Mouse (Mus musculus): ENCODE results near the gene Etnk1. TPM values are rescaled to one million over a fixed set of nuclear protein-coding genes. Genes with fewer than 3 reads are reported as not detected.

Gene Etnk1
- polyA plus RNA-seq, 1 experiment from 2014 or later = 20.0 TPM

DNA sequence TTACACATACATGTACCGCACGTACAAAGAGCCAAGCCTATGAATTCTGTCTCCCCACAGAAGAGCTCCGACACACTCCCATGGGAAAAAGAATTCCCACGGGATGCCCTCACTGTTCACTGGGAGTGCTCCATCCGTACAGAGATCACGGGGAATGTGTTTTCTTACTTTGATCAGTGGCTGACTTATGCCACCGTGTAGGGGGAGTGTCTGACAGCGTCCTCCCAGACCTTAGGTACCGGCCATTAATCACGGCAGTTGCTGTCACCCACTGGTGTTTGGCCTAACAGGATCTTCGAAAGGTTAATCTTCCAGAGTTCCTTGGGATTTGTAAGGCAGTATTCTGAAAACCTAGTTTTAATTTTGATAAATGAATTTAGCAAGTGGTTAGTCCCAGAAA lies 57.0 kb downstream of the Etnk1 start:
- 69% methylated on average over 11 of the region's 11 CpGs for WGBS
- H3K4me3 ChIP-seq (ENCODE audit: low read depth, low read length) = no peak overlapping the region
- H3K9me3 ChIP-seq (ENCODE audit: control insufficient read depth, low read length) = no peaks in the 10 kb centered on the region
- H3K4me1 ChIP-seq (replicated peaks; ENCODE audit: control insufficient read depth, insufficient read depth, low read length) = no peaks in the 10 kb centered on the region
- ATAC-seq (replicated peaks; ENCODE audit: low FRiP score) (no peak), DNase-seq (ENCODE audit: low spot score) (no peak)
- H3K9ac ChIP-seq (ENCODE audit: low read depth, low read length) = no peak overlapping the region
- no peaks in the 10 kb centered on the region for H3K27me3 ChIP-seq (replicated peaks; ENCODE audit: control insufficient read depth, insufficient read depth, low read length)
- no peak overlapping the region for H3K27ac ChIP-seq (ENCODE audit: low read depth, low read length)
- H3K36me3 ChIP-seq (ENCODE audit: control insufficient read depth, insufficient read depth, low read length) = no peaks in the 10 kb centered on the region
- H3K4me2 ChIP-seq = no peak overlapping the region

DNA sequence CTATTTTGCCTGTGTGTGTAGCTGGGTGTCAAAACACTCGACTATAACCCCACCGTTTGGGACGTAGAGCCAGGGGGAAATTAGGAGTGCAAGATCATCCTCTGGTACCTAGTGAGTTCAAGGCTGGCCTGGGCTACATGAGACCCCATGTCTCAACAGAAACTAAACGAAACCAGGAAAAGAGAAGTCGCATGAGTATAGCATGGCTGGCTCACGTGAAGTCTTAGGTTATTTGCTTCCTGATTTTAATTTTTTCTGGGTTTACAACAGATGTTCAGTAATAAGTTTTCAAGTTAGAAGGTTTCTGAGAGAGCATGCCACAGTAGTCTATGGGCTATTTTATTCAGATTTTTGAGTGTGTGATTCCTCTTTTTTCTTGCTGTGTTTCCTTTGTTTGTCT lies 57.9 kb downstream of the Etnk1 start:
- 77% methylated on average over 6 of the region's 6 CpGs for WGBS
- no peak for ATAC-seq (replicated peaks; ENCODE audit: low FRiP score)
- Histone ChIP-seq H3K9ac (ENCODE audit: low read depth, low read length) (no peak overlapping the region), H3K9me3 (ENCODE audit: control insufficient read depth, low read length) (no peaks in the 10 kb centered on the region), H3K4me1 (replicated peaks; ENCODE audit: control insufficient read depth, insufficient read depth, low read length) (no peaks in the 10 kb centered on the region), H3K4me2 (no peak overlapping the region), H3K27me3 (replicated peaks; ENCODE audit: control insufficient read depth, insufficient read depth, low read length) (no peaks in the 10 kb centered on the region), H3K4me3 (ENCODE audit: low read depth, low read length) (no peak overlapping the region), H3K36me3 (ENCODE audit: control insufficient read depth, insufficient read depth, low read length) (no peaks in the 10 kb centered on the region), H3K27ac (ENCODE audit: low read depth, low read length) (no peak overlapping the region)
- no peak for DNase-seq (ENCODE audit: low spot score)

- DNase-seq (ENCODE audit: low spot score) = no peak
Observed at GRCm38 (mm10) chr6:143228696-143229095, 61.7 kb downstream of the Etnk1 start.

GRCm38 (mm10) chr6:143229906-143230305 lies 62.9 kb downstream of the Etnk1 start:
- H3K36me3 ChIP-seq (ENCODE audit: control insufficient read depth, insufficient read depth, low read length) = no peaks in the 10 kb centered on the region
- no peaks in the 10 kb centered on the region for H3K27me3 ChIP-seq (replicated peaks; ENCODE audit: control insufficient read depth, insufficient read depth, low read length)
- no peak overlapping the region for H3K4me3 ChIP-seq (ENCODE audit: low read depth, low read length)
- H3K9me3 ChIP-seq (ENCODE audit: control insufficient read depth, low read length) = no peaks in the 10 kb centered on the region
- no peak overlapping the region for H3K27ac ChIP-seq (ENCODE audit: low read depth, low read length)
- H3K4me2 ChIP-seq = no peak overlapping the region
- H3K9ac ChIP-seq (ENCODE audit: low read depth, low read length) = no peak overlapping the region
- ATAC-seq (replicated peaks; ENCODE audit: low FRiP score) = no peak
- no peak for DNase-seq (ENCODE audit: low spot score)
- no peaks in the 10 kb centered on the region for H3K4me1 ChIP-seq (replicated peaks; ENCODE audit: control insufficient read depth, insufficient read depth, low read length)
- 65% methylated on average over 8 of the region's 8 CpGs for WGBS

More at GRCm38 (mm10) chr6:143228696-143229095, 61.7 kb downstream of the Etnk1 start:
- H3K9me3 ChIP-seq (ENCODE audit: control insufficient read depth, low read length) = no peaks in the 10 kb centered on the region
- H3K27ac ChIP-seq (ENCODE audit: low read depth, low read length) = no peak overlapping the region
- 71% methylated on average over 5 of the region's 5 CpGs for WGBS
- H3K27me3 ChIP-seq (replicated peaks; ENCODE audit: control insufficient read depth, insufficient read depth, low read length) = no peaks in the 10 kb centered on the region
- no peak overlapping the region for H3K4me2 ChIP-seq
- no peaks in the 10 kb centered on the region for H3K4me1 ChIP-seq (replicated peaks; ENCODE audit: control insufficient read depth, insufficient read depth, low read length)
- ATAC-seq (replicated peaks; ENCODE audit: low FRiP score) = no peak
- H3K9ac ChIP-seq (ENCODE audit: low read depth, low read length) = no peak overlapping the region
- no peak overlapping the region for H3K4me3 ChIP-seq (ENCODE audit: low read depth, low read length)
- no peaks in the 10 kb centered on the region for H3K36me3 ChIP-seq (ENCODE audit: control insufficient read depth, insufficient read depth, low read length)

GRCm38 (mm10) chr6:143230888-143231287 lies 63.9 kb downstream of the Etnk1 start:
- Histone ChIP-seq H3K27me3 (replicated peaks; ENCODE audit: control insufficient read depth, insufficient read depth, low read length) (no peaks in the 10 kb centered on the region), H3K4me1 (replicated peaks; ENCODE audit: control insufficient read depth, insufficient read depth, low read length) (no peaks in the 10 kb centered on the region), H3K4me2 (no peak overlapping the region), H3K4me3 (ENCODE audit: low read depth, low read length) (no peak overlapping the region), H3K9me3 (ENCODE audit: control insufficient read depth, low read length) (no peaks in the 10 kb centered on the region), H3K36me3 (ENCODE audit: control insufficient read depth, insufficient read depth, low read length) (no peaks in the 10 kb centered on the region), H3K9ac (ENCODE audit: low read depth, low read length) (no peak overlapping the region), H3K27ac (ENCODE audit: low read depth, low read length) (no peak overlapping the region)
- DNase-seq (ENCODE audit: low spot score) (no peak), ATAC-seq (replicated peaks; ENCODE audit: low FRiP score) (no peak)
- WGBS = 52% methylated on average over 2 of the region's 2 CpGs

- no peak for DNase-seq (ENCODE audit: low spot score)
- no peaks in the 10 kb centered on the region for H3K9me3 ChIP-seq (ENCODE audit: control insufficient read depth, low read length)
- WGBS = 86% methylated on average over 11 of the region's 11 CpGs
- no peak overlapping the region for H3K27ac ChIP-seq (ENCODE audit: low read depth, low read length)
- H3K4me3 ChIP-seq (ENCODE audit: low read depth, low read length) = no peak overlapping the region
- no peaks in the 10 kb centered on the region for H3K36me3 ChIP-seq (ENCODE audit: control insufficient read depth, insufficient read depth, low read length)
- H3K9ac ChIP-seq (ENCODE audit: low read depth, low read length) = no peak overlapping the region
- no peak overlapping the region for H3K4me2 ChIP-seq
- ATAC-seq (replicated peaks; ENCODE audit: low FRiP score) = no peak
- H3K4me1 ChIP-seq (replicated peaks; ENCODE audit: control insufficient read depth, insufficient read depth, low read length) = no peaks in the 10 kb centered on the region
- H3K27me3 ChIP-seq (replicated peaks; ENCODE audit: control insufficient read depth, insufficient read depth, low read length) = no peaks in the 10 kb centered on the region
Observed at GRCm38 (mm10) chr6:143232718-143233117, 65.7 kb downstream of the Etnk1 start.

DNA sequence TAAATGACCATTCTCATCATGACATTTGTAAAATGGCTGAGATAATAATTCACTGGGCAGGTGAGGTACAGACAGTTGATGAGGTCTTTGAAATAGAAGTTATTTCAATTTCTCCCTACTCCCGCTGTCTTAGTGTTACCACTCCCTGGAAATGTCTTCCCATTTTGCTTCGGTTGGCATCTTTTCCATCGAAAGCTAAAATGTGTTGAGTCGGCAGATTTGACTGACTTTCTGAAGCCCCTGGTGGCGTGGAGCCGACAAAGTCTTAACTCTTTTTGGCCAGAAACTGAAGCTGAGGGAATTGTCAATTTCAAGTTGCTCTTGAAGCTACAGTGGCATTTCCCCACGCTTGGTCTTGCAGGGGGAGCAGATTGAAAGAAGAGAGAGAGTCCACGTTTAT lies 67.8 kb downstream of the Etnk1 start:
- H3K9ac ChIP-seq (ENCODE audit: low read depth, low read length) = no peak overlapping the region
- H3K27ac ChIP-seq (ENCODE audit: low read depth, low read length) = no peak overlapping the region

GRCm38 (mm10) chr6:143239362-143240074 lies 72.5 kb downstream of the Etnk1 start:
- Histone ChIP-seq H3K27me3 (replicated peaks; ENCODE audit: control insufficient read depth, insufficient read depth, low read length) (no peaks in the 10 kb centered on the region), H3K27ac (ENCODE audit: low read depth, low read length) (no peak overlapping the region), H3K9ac (ENCODE audit: low read depth, low read length) (no peak overlapping the region), H3K4me2 (no peak overlapping the region), H3K4me3 (ENCODE audit: low read depth, low read length) (no peak overlapping the region), H3K4me1 (replicated peaks; ENCODE audit: control insufficient read depth, insufficient read depth, low read length) (no peaks in the 10 kb centered on the region), H3K36me3 (ENCODE audit: control insufficient read depth, insufficient read depth, low read length) (no peaks in the 10 kb centered on the region), H3K9me3 (ENCODE audit: control insufficient read depth, low read length) (no peaks in the 10 kb centered on the region)
- no peak for DNase-seq (ENCODE audit: low spot score)
- WGBS = 87% methylated on average over 21 of the region's 21 CpGs
- no peak for ATAC-seq (replicated peaks; ENCODE audit: low FRiP score)

More for the DNA sequence above, 67.8 kb downstream of the Etnk1 start:
- no peak for ATAC-seq (replicated peaks; ENCODE audit: low FRiP score)
- Histone ChIP-seq H3K36me3 (ENCODE audit: control insufficient read depth, insufficient read depth, low read length) (no peaks in the 10 kb centered on the region), H3K27me3 (replicated peaks; ENCODE audit: control insufficient read depth, insufficient read depth, low read length) (no peaks in the 10 kb centered on the region), H3K4me3 (ENCODE audit: low read depth, low read length) (no peak overlapping the region), H3K4me2 (no peak overlapping the region), H3K4me1 (replicated peaks; ENCODE audit: control insufficient read depth, insufficient read depth, low read length) (no peaks in the 10 kb centered on the region), H3K9me3 (ENCODE audit: control insufficient read depth, low read length) (no peaks in the 10 kb centered on the region)
- WGBS = 77% methylated on average over 8 of the region's 8 CpGs
- DNase-seq (ENCODE audit: low spot score) = no peak

DNA sequence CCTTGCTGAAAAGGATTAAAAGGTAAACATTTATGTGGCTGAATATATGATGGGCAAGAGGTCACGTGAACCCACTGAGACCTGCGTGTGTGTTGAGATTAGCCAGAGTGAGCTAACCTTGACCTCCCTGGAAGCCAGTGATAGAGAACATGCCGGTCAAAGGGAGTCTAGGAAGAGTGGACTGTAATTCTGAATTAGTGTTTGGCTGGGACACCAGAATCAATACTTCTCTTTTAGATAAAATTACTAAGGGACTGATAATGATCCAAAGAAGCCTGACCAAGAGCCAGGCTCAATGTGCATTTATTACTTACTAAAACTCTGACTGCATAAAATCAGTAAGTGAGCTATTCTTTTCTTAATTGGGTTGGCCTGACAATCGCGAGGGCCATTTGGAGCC lies 76.2 kb downstream of the Etnk1 start:
- Histone ChIP-seq H3K27me3 (replicated peaks; ENCODE audit: control insufficient read depth, insufficient read depth, low read length) (no peaks in the 10 kb centered on the region), H3K9ac (ENCODE audit: low read depth, low read length) (no peak overlapping the region), H3K27ac (ENCODE audit: low read depth, low read length) (no peak overlapping the region), H3K4me1 (replicated peaks; ENCODE audit: control insufficient read depth, insufficient read depth, low read length) (no peaks in the 10 kb centered on the region), H3K4me2 (no peak overlapping the region), H3K4me3 (ENCODE audit: low read depth, low read length) (no peak overlapping the region), H3K36me3 (ENCODE audit: control insufficient read depth, insufficient read depth, low read length) (no peaks in the 10 kb centered on the region), H3K9me3 (ENCODE audit: control insufficient read depth, low read length) (no peaks in the 10 kb centered on the region)
- WGBS = 77% methylated on average over 5 of the region's 5 CpGs
- DNase-seq (ENCODE audit: low spot score) (no peak), ATAC-seq (replicated peaks; ENCODE audit: low FRiP score) (no peak)

All from liver, embryonic 11.5 days (tissue).